Mouse (Mus musculus): ENCODE results near the gene C1qtnf5. TPM values are rescaled to one million over a fixed set of nuclear protein-coding genes. Genes with fewer than 3 reads are reported as not detected.

The C1qtnf5 gene
- polyA plus RNA-seq, 1 experiment from 2014 or later: not detected

- DNase-seq (ENCODE audit: low spot score): no peak
- WGBS: 65% methylated on average over 5 of the region's 5 CpGs
- Histone ChIP-seq H3K4me3 (no peak overlapping the region), H3K9me3 (replicated peaks) (no peaks in the 10 kb centered on the region), H3K36me3 (no peaks in the 10 kb centered on the region), H3K4me1 (peaks cover 62% of the 10 kb centered on the region), H3K27ac (no peak overlapping the region), H3K27me3 (ENCODE audit: low read depth, poor library complexity, severe bottlenecking) (peaks cover 70% of the 10 kb centered on the region)
Measured at GRCm38 (mm10) chr9:44132200-44132599, 25.2 kb downstream of the C1qtnf5 start.

GRCm38 (mm10) chr9:44133287-44133686, 26.2 kb downstream of the C1qtnf5 start:
- 3% methylated on average over 2 of the region's 2 CpGs for WGBS
- H3K9me3 ChIP-seq (replicated peaks): no peaks in the 10 kb centered on the region
- H3K4me3 ChIP-seq: peak overlapping the region; percentile 63; the same call in 1 of the 2 replicates
- H3K36me3 ChIP-seq: no peaks in the 10 kb centered on the region
- H3K27ac ChIP-seq: no peak overlapping the region; the same call in 1 of the 2 replicates
- H3K27me3 ChIP-seq (ENCODE audit: low read depth, poor library complexity, severe bottlenecking): peaks cover 72% of the 10 kb centered on the region
- peaks cover 62% of the 10 kb centered on the region for H3K4me1 ChIP-seq
- DNase-seq (ENCODE audit: low spot score): no peak

- DNase-seq (ENCODE audit: low spot score): peak; percentile 75
- Histone ChIP-seq H3K4me3 (peak within 1 kb of the TSS; percentile 63), H3K27me3 (ENCODE audit: low read depth, poor library complexity, severe bottlenecking) (peaks cover 69% of the 10 kb centered on the region), H3K36me3 (0 out of 2 replicates have a peak, but pooled peaks cover 7% of the 10 kb centered on the region), H3K27ac (peak within 1 kb of the TSS; percentile 73), H3K9me3 (replicated peaks) (no peaks in the 10 kb centered on the region), H3K4me1 (peaks cover 71% of the 10 kb centered on the region)
- WGBS: 3% methylated on average over 54 of the region's 55 CpGs
Measured at GRCm38 (mm10) chr9:44134101-44134850, 27.2 kb downstream of the C1qtnf5 start, which contains the start of gene Mcam. Mcam (plus strand) TSS chr9:44134469.

- Histone ChIP-seq H3K27ac (peak overlapping the region; percentile 73), H3K36me3 (0 out of 2 replicates have a peak, but pooled peaks cover 12% of the 10 kb centered on the region), H3K4me3 (peak overlapping the region; percentile 63), H3K9me3 (replicated peaks) (no peaks in the 10 kb centered on the region), H3K4me1 (peaks cover 66% of the 10 kb centered on the region), H3K27me3 (ENCODE audit: low read depth, poor library complexity, severe bottlenecking) (peaks cover 69% of the 10 kb centered on the region)
- 3% methylated on average over 49 of the region's 49 CpGs for WGBS
- peak; percentile 59 for DNase-seq (ENCODE audit: low spot score)
Measured at GRCm38 (mm10) chr9:44134851-44135730, 28.0 kb downstream of the C1qtnf5 start.

GRCm38 (mm10) chr9:44135731-44136411, 28.8 kb downstream of the C1qtnf5 start:
- Histone ChIP-seq H3K36me3 (0 out of 2 replicates have a peak, but pooled peaks cover 18% of the 10 kb centered on the region), H3K27ac (peak overlapping the region; percentile 73; the same call in 1 of the 2 replicates), H3K4me1 (peaks cover 58% of the 10 kb centered on the region), H3K27me3 (ENCODE audit: low read depth, poor library complexity, severe bottlenecking) (peaks cover 66% of the 10 kb centered on the region), H3K4me3 (peak overlapping the region; percentile 63), H3K9me3 (replicated peaks) (no peaks in the 10 kb centered on the region)
- no peak for DNase-seq (ENCODE audit: low spot score)
- WGBS: 66% methylated on average over 7 of the region's 7 CpGs

GRCm38 (mm10) chr9:44137846-44138245, 30.8 kb downstream of the C1qtnf5 start:
- no peak for DNase-seq (ENCODE audit: low spot score)
- no peaks in the 10 kb centered on the region for H3K9me3 ChIP-seq (replicated peaks)
- peaks cover 31% of the 10 kb centered on the region for H3K36me3 ChIP-seq
- no peak overlapping the region for H3K27ac ChIP-seq
- H3K4me3 ChIP-seq: no peak overlapping the region
- 72% methylated on average over 4 of the region's 4 CpGs for WGBS
- H3K27me3 ChIP-seq (ENCODE audit: low read depth, poor library complexity, severe bottlenecking): peaks cover 46% of the 10 kb centered on the region
- H3K4me1 ChIP-seq: peaks cover 48% of the 10 kb centered on the region

- Histone ChIP-seq H3K4me1 (peaks cover 12% of the 10 kb centered on the region; the same call in 1 of the 2 replicates), H3K27me3 (ENCODE audit: low read depth, poor library complexity, severe bottlenecking) (peaks cover 5% of the 10 kb centered on the region), H3K9me3 (replicated peaks) (no peaks in the 10 kb centered on the region), H3K27ac (no peak overlapping the region), H3K4me3 (no peak overlapping the region), H3K36me3 (peaks cover 67% of the 10 kb centered on the region)
- DNase-seq (ENCODE audit: low spot score): no peak
- WGBS: 76% methylated on average over 5 of the region's 5 CpGs
Measured at GRCm38 (mm10) chr9:44141951-44142350, 34.9 kb downstream of the C1qtnf5 start.

GRCm38 (mm10) chr9:44143421-44143820, 36.4 kb downstream of the C1qtnf5 start:
- H3K4me3 ChIP-seq: no peak overlapping the region

GRCm38 (mm10) chr9:44144023-44144717, 37.1 kb downstream of the C1qtnf5 start:
- Histone ChIP-seq H3K27me3 (ENCODE audit: low read depth, poor library complexity, severe bottlenecking) (no peaks in the 10 kb centered on the region), H3K4me3 (no peak overlapping the region), H3K27ac (no peak overlapping the region), H3K36me3 (peaks cover 82% of the 10 kb centered on the region), H3K9me3 (replicated peaks) (no peaks in the 10 kb centered on the region), H3K4me1 (peaks cover 4% of the 10 kb centered on the region; the same call in 1 of the 2 replicates)
- WGBS: 31% methylated on average over 7 of the region's 8 CpGs
- no peak for DNase-seq (ENCODE audit: low spot score)

More at GRCm38 (mm10) chr9:44143421-44143820, 36.4 kb downstream of the C1qtnf5 start:
- no peak for DNase-seq (ENCODE audit: low spot score)
- no peaks in the 10 kb centered on the region for H3K27me3 ChIP-seq (ENCODE audit: low read depth, poor library complexity, severe bottlenecking)
- 90% methylated on average over 5 of the region's 5 CpGs for WGBS
- peaks cover 11% of the 10 kb centered on the region; the same call in 1 of the 2 replicates for H3K4me1 ChIP-seq
- no peak overlapping the region for H3K27ac ChIP-seq
- H3K36me3 ChIP-seq: peaks cover 80% of the 10 kb centered on the region
- H3K9me3 ChIP-seq (replicated peaks): no peaks in the 10 kb centered on the region

GRCm38 (mm10) chr9:44144718-44145060, 37.6 kb downstream of the C1qtnf5 start:
- H3K27ac ChIP-seq: no peak overlapping the region
- no peak for DNase-seq (ENCODE audit: low spot score)
- no peaks in the 10 kb centered on the region for H3K9me3 ChIP-seq (replicated peaks)
- H3K27me3 ChIP-seq (ENCODE audit: low read depth, poor library complexity, severe bottlenecking): no peaks in the 10 kb centered on the region
- no peak overlapping the region for H3K4me3 ChIP-seq
- H3K36me3 ChIP-seq: peaks cover 82% of the 10 kb centered on the region
- no peaks in the 10 kb centered on the region for H3K4me1 ChIP-seq

- Histone ChIP-seq H3K4me1 (no peaks in the 10 kb centered on the region), H3K36me3 (peaks cover 87% of the 10 kb centered on the region), H3K9me3 (replicated peaks) (no peaks in the 10 kb centered on the region), H3K27ac (no peak overlapping the region), H3K27me3 (ENCODE audit: low read depth, poor library complexity, severe bottlenecking) (no peaks in the 10 kb centered on the region), H3K4me3 (no peak overlapping the region)
- 82% methylated on average over 3 of the region's 3 CpGs for WGBS
- DNase-seq (ENCODE audit: low spot score): no peak
Measured at GRCm38 (mm10) chr9:44147290-44147689, 40.2 kb downstream of the C1qtnf5 start.
